Mouse (Mus musculus) forebrain, embryonic 15.5 days (tissue): ENCODE measurements at regions not wholly inside any gene's neighbourhood (a gene's known extent, or its start where the extent isn't known, plus 50 kb on each side); places are given as distances from the start of the nearest gene placed in this dataset.

ENCODE experiments used
- ATAC-seq: fragments of 200-750 bp; cut with Nextera tagmentation; replicated peaks from 2 replicates; pipeline ENCODE4 v1.8.0; 2017; ENCODE audit warnings: mild to moderate bottlenecking, moderate TSS enrichment, moderate library complexity
- H3K27ac ChIP-seq: fragments of 300-500 bp; sonication (generic); replicated peaks from 2 replicates; pipeline ENCODE4 v1.5.1; 2015; ENCODE audit warnings: mild to moderate bottlenecking, inconsistent platforms
- H3K27me3 ChIP-seq: fragments of 300-500 bp; sonication (generic); 2 replicates; pipeline ENCODE4 v1.6.1; 2015; ENCODE audit warnings: inconsistent platforms
- H3K36me3 ChIP-seq: fragments of 300-500 bp; sonication (generic); 2 replicates; pipeline ENCODE4 v1.6.1; 2015; ENCODE audit warnings: mild to moderate bottlenecking, inconsistent platforms
- H3K4me1 ChIP-seq: fragments of 300-500 bp; sonication (generic); 2 replicates; pipeline ENCODE4 v1.6.1; 2015; ENCODE audit warnings: inconsistent platforms
- H3K4me2 ChIP-seq: fragments of 300-500 bp; sonication (generic); replicated peaks from 2 replicates; pipeline ENCODE4 v1.6.1; 2015; ENCODE audit warnings: mild to moderate bottlenecking, inconsistent platforms
- H3K4me3 ChIP-seq: fragments of 300-500 bp; sonication (generic); 2 replicates; pipeline ENCODE4 v1.5.1; 2015; ENCODE audit warnings: mild to moderate bottlenecking, inconsistent platforms
- H3K9ac ChIP-seq: fragments of 300-500 bp; sonication (generic); replicated peaks from 2 replicates; pipeline ENCODE4 v1.6.1; 2015; ENCODE audit warnings: mild to moderate bottlenecking, inconsistent platforms
- H3K9me3 ChIP-seq: fragments of 300-500 bp; sonication (generic); 2 replicates; pipeline ENCODE4 v1.6.1; 2016; ENCODE audit warnings: inconsistent platforms
- WGBS: fragments of 180-500 bp; shearing (Covaris S2); methylation state at CpG from one replicate; pipeline ENCODE4 v1.1.7; 2015; ENCODE audit warnings: mixed read lengths; 5-methylcytosine and 5-hydroxymethylcytosine counted together

DNA sequence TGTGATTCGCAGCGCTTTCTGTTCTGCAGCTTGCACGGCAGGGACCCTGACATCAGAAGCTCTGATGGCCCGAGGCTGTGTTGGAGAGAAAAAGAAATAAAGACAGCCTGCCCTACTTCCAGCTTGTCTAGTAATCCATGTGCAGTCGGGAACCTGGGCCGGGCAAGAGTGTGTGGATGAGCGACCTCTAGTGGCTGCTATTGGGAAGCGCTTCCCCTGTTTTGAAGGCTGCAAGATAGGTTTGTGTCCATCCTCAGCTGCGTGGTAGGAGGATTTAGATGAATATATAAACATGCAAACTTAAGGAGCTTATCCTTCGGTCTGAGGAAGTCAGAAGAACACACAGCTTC, 111.5 kb upstream of the Stmnd1 start:
- H3K27ac ChIP-seq = peak overlapping the region; percentile 36
- no peaks in the 10 kb centered on the region for H3K27me3 ChIP-seq
- H3K36me3 ChIP-seq = no peaks in the 10 kb centered on the region
- peak; percentile 87 for ATAC-seq
- H3K4me2 ChIP-seq = peak overlapping the region; percentile 42
- peak overlapping the region; percentile 24 for H3K4me3 ChIP-seq
- peaks cover 10% of the 10 kb centered on the region for H3K4me1 ChIP-seq
- WGBS = 1% methylated on average over 10 of the region's 10 CpGs
- peak overlapping the region; percentile 36; the same call in 1 of the 2 replicates for H3K9ac ChIP-seq
- H3K9me3 ChIP-seq = no peaks in the 10 kb centered on the region

DNA sequence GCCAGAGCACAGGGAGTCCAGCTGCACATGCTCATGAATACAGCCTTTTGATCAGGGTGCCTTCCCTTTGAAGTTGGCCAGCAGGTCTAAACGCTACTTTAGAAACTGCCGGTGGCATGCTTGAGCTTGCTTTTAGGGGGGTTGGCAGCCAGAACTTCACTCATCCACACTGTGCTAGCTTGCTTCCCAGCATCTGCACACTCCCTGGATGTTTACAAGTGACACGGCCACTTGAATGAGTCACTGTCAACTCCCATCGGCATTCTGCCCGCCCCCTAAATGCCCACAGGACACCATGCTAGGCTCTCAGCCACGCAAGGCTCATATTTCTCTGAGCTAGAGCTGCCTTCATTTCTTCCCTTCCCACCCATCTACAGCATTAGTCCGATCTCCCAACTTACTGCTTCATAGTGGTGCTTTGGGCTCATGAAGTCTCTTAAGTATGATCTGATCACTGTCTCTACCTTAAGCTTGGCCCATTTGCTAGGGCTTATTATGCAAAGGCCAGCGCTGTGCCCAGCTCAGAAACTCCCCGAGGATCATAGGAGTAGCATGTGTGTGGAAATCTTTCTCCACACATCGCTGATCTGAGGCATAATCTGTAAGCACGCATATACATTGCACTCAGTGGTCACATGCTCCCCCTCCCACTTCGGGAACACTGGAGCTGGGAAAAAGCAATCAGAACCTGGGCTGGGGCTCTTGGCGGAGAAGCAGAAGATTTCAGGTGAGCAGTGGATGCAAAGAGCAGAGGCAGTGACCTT, 112.1 kb upstream of the Stmnd1 start:
- WGBS = 27% methylated on average over 13 of the region's 13 CpGs
- H3K27ac ChIP-seq = peak overlapping the region; percentile 36
- no peaks in the 10 kb centered on the region for H3K36me3 ChIP-seq

GRCm38 (mm10) chr13:46159354-46159753, 114.2 kb upstream of the Stmnd1 start:
- WGBS = 93% methylated on average over 14 of the region's 14 CpGs
- no peaks in the 10 kb centered on the region for H3K36me3 ChIP-seq

More for the DNA sequence above, 112.1 kb upstream of the Stmnd1 start:
- peak overlapping the region; percentile 36; the same call in 1 of the 2 replicates for H3K9ac ChIP-seq
- peak overlapping the region; percentile 42 for H3K4me2 ChIP-seq
- H3K4me1 ChIP-seq = peaks cover 10% of the 10 kb centered on the region
- H3K9me3 ChIP-seq = no peaks in the 10 kb centered on the region
- ATAC-seq = peak; percentile 44
- no peaks in the 10 kb centered on the region for H3K27me3 ChIP-seq
- H3K4me3 ChIP-seq = peak overlapping the region; percentile 24

GRCm38 (mm10) chr13:46153282-46154260, 120.0 kb upstream of the Stmnd1 start:
- H3K36me3 ChIP-seq = no peaks in the 10 kb centered on the region
- no peak overlapping the region for H3K9ac ChIP-seq

More at GRCm38 (mm10) chr13:46159354-46159753, 114.2 kb upstream of the Stmnd1 start:
- Histone ChIP-seq H3K9ac (no peak overlapping the region), H3K4me1 (peaks cover 10% of the 10 kb centered on the region), H3K4me2 (no peak overlapping the region), H3K27me3 (no peaks in the 10 kb centered on the region), H3K4me3 (no peak overlapping the region), H3K27ac (no peak overlapping the region), H3K9me3 (no peaks in the 10 kb centered on the region)
- ATAC-seq = no peak

DNA sequence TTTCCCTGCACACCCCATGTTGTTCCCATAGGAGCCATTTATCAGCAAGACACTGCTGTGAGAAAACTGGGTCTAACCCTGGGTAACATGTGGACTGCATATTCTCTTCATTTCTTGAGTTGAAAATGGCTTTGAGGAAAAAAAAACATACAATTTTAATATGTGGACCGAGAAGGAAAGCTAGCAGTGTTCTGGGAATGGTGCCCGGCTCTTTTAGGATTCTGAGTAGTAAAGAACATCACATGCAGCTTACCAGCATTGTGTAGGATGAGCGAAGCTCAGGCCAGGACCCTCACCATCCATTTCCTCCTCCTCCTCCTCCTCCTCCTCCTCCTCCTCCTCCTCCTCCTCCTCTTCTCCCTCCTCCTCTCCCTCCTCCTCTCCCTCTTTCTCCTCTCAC, 133.5 kb upstream of the Stmnd1 start:
- Histone ChIP-seq H3K9ac (no peak overlapping the region), H3K27me3 (no peaks in the 10 kb centered on the region), H3K4me2 (no peak overlapping the region), H3K9me3 (no peaks in the 10 kb centered on the region), H3K27ac (no peak overlapping the region), H3K4me1 (no peaks in the 10 kb centered on the region), H3K4me3 (no peak overlapping the region), H3K36me3 (no peaks in the 10 kb centered on the region)
- 88% methylated on average over 3 of the region's 3 CpGs for WGBS
- ATAC-seq = no peak

More at GRCm38 (mm10) chr13:46153282-46154260, 120.0 kb upstream of the Stmnd1 start:
- Histone ChIP-seq H3K27ac (peak overlapping the region; percentile 10), H3K9me3 (0 out of 2 replicates have a peak, but pooled peaks cover 3% of the 10 kb centered on the region), H3K4me3 (no peak overlapping the region), H3K4me2 (no peak overlapping the region), H3K27me3 (no peaks in the 10 kb centered on the region), H3K4me1 (peaks cover 15% of the 10 kb centered on the region)
- WGBS = 45% methylated on average over 14 of the region's 14 CpGs
- ATAC-seq = peak; percentile 87

GRCm38 (mm10) chr13:46139251-46139650, 134.3 kb upstream of the Stmnd1 start:
- no peak for ATAC-seq
- no peaks in the 10 kb centered on the region for H3K9me3 ChIP-seq
- no peaks in the 10 kb centered on the region for H3K4me1 ChIP-seq
- H3K4me2 ChIP-seq = no peak overlapping the region
- H3K4me3 ChIP-seq = no peak overlapping the region
- H3K27me3 ChIP-seq = no peaks in the 10 kb centered on the region
- H3K27ac ChIP-seq = no peak overlapping the region
- no peak overlapping the region for H3K9ac ChIP-seq
- 80% methylated on average over 5 of the region's 5 CpGs for WGBS
- H3K36me3 ChIP-seq = no peaks in the 10 kb centered on the region

GRCm38 (mm10) chr13:46135411-46135810, 138.1 kb upstream of the Stmnd1 start:
- Histone ChIP-seq H3K4me3 (no peak overlapping the region), H3K4me1 (no peaks in the 10 kb centered on the region), H3K27ac (no peak overlapping the region), H3K27me3 (no peaks in the 10 kb centered on the region), H3K9me3 (no peaks in the 10 kb centered on the region), H3K4me2 (no peak overlapping the region), H3K9ac (no peak overlapping the region), H3K36me3 (no peaks in the 10 kb centered on the region)
- 70% methylated on average over 8 of the region's 8 CpGs for WGBS
- ATAC-seq = no peak

DNA sequence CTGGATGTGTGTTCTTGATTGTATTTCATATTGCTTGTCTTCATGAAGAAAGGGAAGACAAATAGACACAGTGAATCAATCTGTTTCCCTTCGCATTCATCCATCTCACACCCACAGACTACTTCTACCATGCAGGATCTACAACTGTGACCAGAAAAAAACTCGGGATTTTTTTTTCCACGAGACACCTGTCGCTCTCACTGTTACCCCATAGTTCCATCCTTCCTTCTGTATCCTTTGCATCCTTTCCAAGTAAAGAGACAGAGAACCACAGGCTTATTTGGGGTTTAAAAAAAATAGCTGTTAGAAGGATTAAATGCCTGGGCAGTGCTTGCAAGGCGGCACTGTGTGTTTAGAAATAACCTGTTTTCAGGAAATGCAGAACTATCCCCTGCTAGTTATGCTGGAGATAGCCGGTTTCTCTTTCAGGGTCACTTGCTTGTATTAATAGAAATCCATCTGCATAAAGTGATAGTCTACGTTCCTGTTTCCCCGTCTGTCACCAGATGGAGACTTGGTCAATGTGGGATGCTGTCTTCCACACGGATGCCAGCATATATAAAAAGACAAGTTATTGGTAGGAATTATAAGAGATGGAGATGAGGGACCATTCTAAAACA, 144.2 kb upstream of the Stmnd1 start:
- H3K9me3 ChIP-seq = no peaks in the 10 kb centered on the region
- 89% methylated on average over 9 of the region's 9 CpGs for WGBS
- no peak for ATAC-seq

GRCm38 (mm10) chr13:46123446-46123845, 150.1 kb upstream of the Stmnd1 start:
- Histone ChIP-seq H3K9me3 (no peaks in the 10 kb centered on the region), H3K4me2 (no peak overlapping the region), H3K36me3 (no peaks in the 10 kb centered on the region), H3K4me3 (no peak overlapping the region), H3K9ac (no peak overlapping the region), H3K4me1 (no peaks in the 10 kb centered on the region), H3K27ac (no peak overlapping the region), H3K27me3 (no peaks in the 10 kb centered on the region)
- WGBS = 90% methylated on average over 3 of the region's 3 CpGs
- no peak for ATAC-seq

More for the DNA sequence above, 144.2 kb upstream of the Stmnd1 start:
- no peaks in the 10 kb centered on the region for H3K4me1 ChIP-seq
- H3K4me2 ChIP-seq = no peak overlapping the region
- no peaks in the 10 kb centered on the region for H3K27me3 ChIP-seq
- no peaks in the 10 kb centered on the region for H3K36me3 ChIP-seq
- H3K9ac ChIP-seq = no peak overlapping the region
- no peak overlapping the region for H3K27ac ChIP-seq
- H3K4me3 ChIP-seq = no peak overlapping the region

DNA sequence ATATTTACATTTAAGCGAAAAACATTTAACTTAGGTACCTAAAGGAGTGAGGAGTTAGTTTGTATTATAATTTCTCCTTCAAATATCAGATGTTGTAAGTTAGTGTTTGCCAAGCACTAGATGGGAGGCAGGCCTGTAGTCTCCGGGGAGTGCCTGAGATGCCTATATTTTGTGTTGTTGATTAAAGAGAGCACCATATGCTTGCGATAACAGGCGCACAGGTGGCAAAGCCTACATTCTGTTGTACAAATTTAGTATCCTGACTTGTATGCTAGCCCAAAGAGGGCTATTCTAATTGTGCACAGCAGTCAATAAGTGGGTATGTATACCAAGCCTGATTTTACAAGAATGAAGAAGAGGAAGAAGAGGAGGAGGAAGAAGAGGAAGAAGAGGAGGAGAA, 151.8 kb upstream of the Atxn1 start:
- Histone ChIP-seq H3K9me3 (no peaks in the 10 kb centered on the region), H3K4me2 (no peak overlapping the region), H3K9ac (no peak overlapping the region), H3K27ac (no peak overlapping the region), H3K36me3 (no peaks in the 10 kb centered on the region), H3K4me3 (no peak overlapping the region), H3K27me3 (no peaks in the 10 kb centered on the region), H3K4me1 (no peaks in the 10 kb centered on the region)
- WGBS = 74% methylated on average over 4 of the region's 4 CpGs
- ATAC-seq = no peak

GRCm38 (mm10) chr13:46104971-46105370, 140.2 kb upstream of the Atxn1 start:
- no peaks in the 10 kb centered on the region for H3K4me1 ChIP-seq
- 58% methylated on average over 6 of the region's 6 CpGs for WGBS
- H3K4me2 ChIP-seq = no peak overlapping the region
- no peaks in the 10 kb centered on the region for H3K36me3 ChIP-seq
- no peaks in the 10 kb centered on the region for H3K9me3 ChIP-seq
- no peak overlapping the region for H3K27ac ChIP-seq
- no peak overlapping the region for H3K9ac ChIP-seq
- no peak overlapping the region for H3K4me3 ChIP-seq
- H3K27me3 ChIP-seq = no peaks in the 10 kb centered on the region
- ATAC-seq = no peak

DNA sequence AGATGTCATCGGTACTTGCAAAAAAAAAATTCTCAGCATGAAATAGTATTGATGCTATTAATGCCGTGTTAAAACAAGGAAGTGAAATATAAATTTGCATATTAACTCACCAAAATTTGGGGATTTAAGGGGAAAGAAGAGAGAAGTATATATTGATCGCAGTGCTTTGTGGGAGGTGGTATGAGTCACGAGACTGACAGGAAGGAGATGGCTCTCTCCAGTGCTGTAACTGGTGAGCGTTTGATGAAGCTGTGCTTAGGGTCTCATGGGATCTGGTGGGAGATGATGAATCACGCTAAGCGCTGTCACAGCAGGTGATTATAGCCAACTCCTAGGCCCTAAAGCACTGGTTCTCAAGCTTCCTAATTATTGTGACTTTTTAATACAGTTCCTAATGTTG, 133.8 kb upstream of the Atxn1 start:
- peaks cover 8% of the 10 kb centered on the region for H3K4me1 ChIP-seq
- no peak for ATAC-seq
- H3K27me3 ChIP-seq = no peaks in the 10 kb centered on the region
- H3K4me2 ChIP-seq = no peak overlapping the region
- no peak overlapping the region for H3K9ac ChIP-seq
- H3K9me3 ChIP-seq = no peaks in the 10 kb centered on the region
- H3K4me3 ChIP-seq = no peak overlapping the region
- 82% methylated on average over 7 of the region's 7 CpGs for WGBS
- no peaks in the 10 kb centered on the region for H3K36me3 ChIP-seq
- no peak overlapping the region for H3K27ac ChIP-seq
